10 mouse cellular contexts compared by ENCODE assay signal in the genomic region with DNA sequence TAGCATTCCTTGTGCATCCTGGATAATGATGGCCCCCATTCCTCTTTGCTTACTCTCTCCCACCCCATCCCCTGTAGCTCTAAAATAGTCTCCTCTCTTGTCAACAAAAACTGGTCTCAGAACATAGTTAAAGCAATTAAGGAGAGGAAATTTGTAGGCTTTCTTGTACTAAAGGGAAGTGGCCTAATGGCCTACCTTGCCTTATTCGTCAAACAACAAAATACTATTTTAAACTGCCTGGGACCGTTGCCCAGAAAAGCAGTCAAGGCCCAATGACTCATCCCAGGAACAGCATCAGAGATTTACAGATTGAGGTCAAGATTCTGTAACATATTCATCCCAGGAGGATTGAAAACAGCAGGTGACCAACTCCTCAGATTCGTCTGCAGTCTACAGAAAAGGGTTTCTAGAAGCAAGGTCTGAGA. TPM values are rescaled to one million over a fixed set of nuclear protein-coding genes. Genes with fewer than 3 reads are reported as not detected.
DNase-seq lines count a peak whose midpoint lies in the region; ATAC-seq lines count a peak whose summit lies in the region.
"Had no signal": no experiment of that assay in that cellular context is flagged by ENCODE, and none has a peak within 500 bp of the region (broad histone marks: within the 10 kb centered on the region; RNA-seq: fewer than 3 reads in every experiment).

No protein-coding gene starts in this region.

- H3K4me1 ChIP-seq in kidney, embryonic 16.5 days (ENCODE audit: insufficient read depth, low read length): peaks cover 6% of the 10 kb centered on the region
- H3K4me1 ChIP-seq: limb, embryonic 13.5 days had no signal

- H3K27ac ChIP-seq in kidney, embryonic 16.5 days (ENCODE audit: low read length): peak overlapping the region; percentile 78
- H3K27ac ChIP-seq: limb, embryonic 13.5 days had no signal

- intact Hi-C loops in left cerebral cortex, postnatal 4 days (cut with DNase I): no loop called here

- no peak for DNase-seq in cerebellum, postnatal 4 days (ENCODE audit: low spot score in 2 of 2)
- peak; percentile 90 for DNase-seq in adrenal gland, adult 2 months
- DNase-seq in gastrocnemius, adult 18-20 months (ENCODE audit: low spot score): peak; percentile 83
- DNase-seq in right cerebral cortex, postnatal 14 days: no peak
- DNase-seq in left cerebral cortex, adult 8-10 months (ENCODE audit: low spot score in 2 of 2): no peak
- DNase-seq in left cerebral cortex, postnatal 4 days: no peak

- H3K9ac ChIP-seq in kidney, embryonic 16.5 days (replicated peaks; ENCODE audit: low read length): no peak overlapping the region
- H3K9ac ChIP-seq: limb, embryonic 13.5 days had no signal

- peak; percentile 53; the same call in 1 of the 2 replicates for ATAC-seq in cerebellum, adult (ENCODE audit: insufficient number of reproducible peaks, low FRiP score, low TSS enrichment)
- ATAC-seq in kidney, embryonic 16.5 days (ENCODE audit: low FRiP score, low TSS enrichment): peak; percentile 81

- WGBS in kidney, embryonic 16.5 days: 32% methylated on average over 3 of the region's 3 CpGs

- H3K4me2 ChIP-seq in kidney, embryonic 16.5 days (replicated peaks; ENCODE audit: low read depth, low read length): no peak overlapping the region
- H3K4me2 ChIP-seq: limb, embryonic 13.5 days had no signal

- H3K27me3 ChIP-seq in kidney, embryonic 16.5 days (ENCODE audit: insufficient read depth, low read length): no peaks in the 10 kb centered on the region
- H3K27me3 ChIP-seq: limb, embryonic 13.5 days had no signal

- no peaks in the 10 kb centered on the region for H3K9me3 ChIP-seq in kidney, embryonic 16.5 days (ENCODE audit: low read length)
- H3K9me3 ChIP-seq: limb, embryonic 13.5 days had no signal

- no peak overlapping the region for H3K4me3 ChIP-seq in kidney, embryonic 16.5 days (ENCODE audit: low read length)
- H3K4me3 ChIP-seq: limb, embryonic 13.5 days had no signal

- H3K36me3 ChIP-seq in kidney, embryonic 16.5 days (ENCODE audit: insufficient read depth, low read length): no peaks in the 10 kb centered on the region
- H3K36me3 ChIP-seq: limb, embryonic 13.5 days had no signal

RNA-seq across cellular contexts. Expression of a gene that starts 13.2 kb away (rescaled TPM):
- not detected for total RNA-seq in adrenal gland, adult 2 months (2021)
- not detected in 2 replicates for polyA plus RNA-seq in adrenal gland, adult 2 months (2012; rRNA removed)
- not detected for total RNA-seq in gastrocnemius, adult 18-20 months (2021)
- 0.08 TPM in 1 of 2 replicates, not detected in the other for polyA plus RNA-seq in kidney, embryonic 16.5 days (2015; fragmentation: Nextera tagmentation; extraction: Ambion mirVana)
- not detected for total RNA-seq in left cerebral cortex, adult 8-10 months (2022)
- not detected for total RNA-seq in left cerebral cortex, postnatal 4 days (2021)
- total RNA-seq: common myeloid progenitor, adult 5-6 weeks had no signal
- polyA plus RNA-seq: limb, embryonic 13.5 days had no signal

Comparison
In these comparisons a context has a peak if more than half of its experiments do, and no peak if none do; other contexts are left out.
1. DNase-seq: peak in adrenal gland, adult 2 months (single experiment) and gastrocnemius, adult 18-20 months (single experiment); none in cerebellum, postnatal 4 days (0 of 2), right cerebral cortex, postnatal 14 days (single experiment), left cerebral cortex, adult 8-10 months (0 of 2) and left cerebral cortex, postnatal 4 days (single experiment).